Mouse (Mus musculus) heart, embryonic 14.5 days (tissue): ENCODE data around the gene Rbm18. TPM values are rescaled to one million over a fixed set of nuclear protein-coding genes. Genes with fewer than 3 reads are reported as not detected.

Experiments
- ATAC-seq: fragments of 200-750 bp; cut with Nextera tagmentation; 2 replicates; pipeline ENCODE4 v1.8.0; 2017; ENCODE audit warnings: low read depth, moderate TSS enrichment; ENCODE audit not compliant: insufficient number of reproducible peaks, insufficient read depth, low FRiP score
- H3K27ac ChIP-seq, 2 experiments: fragments of 200-500 bp in 1 of 2; fragments of 300-500 bp in 1 of 2; sonication (generic) in 1 of 2; replicated peaks in 1 of 2; 2 replicates each; pipeline ENCODE4 v1.5.1; 2012 to 2014; ENCODE audit warnings: low read depth in 2 of 2, low read length in 2 of 2, control low read depth in 1 of 2, mild to moderate bottlenecking in 1 of 2, mixed read lengths in 1 of 2; ENCODE audit not compliant: control insufficient read depth in 1 of 2, insufficient read depth in 1 of 2
- H3K27me3 ChIP-seq: fragments of 300-500 bp; sonication (generic); 2 replicates; pipeline ENCODE4 v1.6.1; 2014; ENCODE audit warnings: mild to moderate bottlenecking, low read length, control low read depth; ENCODE audit not compliant: control insufficient read depth, insufficient read depth
- H3K36me3 ChIP-seq: fragments of 300-500 bp; sonication (generic); 2 replicates; pipeline ENCODE4 v1.6.1; 2014; ENCODE audit warnings: mild to moderate bottlenecking, control low read depth, low read length, mixed read lengths; ENCODE audit not compliant: control insufficient read depth, insufficient read depth
- H3K4me1 ChIP-seq, 2 experiments: fragments of 200-500 bp in 1 of 2; fragments of 300-500 bp in 1 of 2; sonication (generic) in 1 of 2; 2 replicates each; pipeline ENCODE4 v1.6.1; 2012 to 2014; ENCODE audit warnings: low read length in 2 of 2, control low read depth in 1 of 2, mixed read lengths in 1 of 2; ENCODE audit not compliant: control insufficient read depth in 2 of 2, insufficient read depth in 2 of 2
- H3K4me2 ChIP-seq: fragments of 300-500 bp; sonication (generic); 2 replicates; pipeline ENCODE4 v1.6.1; 2014; ENCODE audit warnings: mild to moderate bottlenecking, low read length
- H3K4me3 ChIP-seq, 2 experiments: fragments of 200-500 bp in 1 of 2; fragments of 300-500 bp in 1 of 2; sonication (generic) in 1 of 2; 2 replicates each; pipeline ENCODE4 v1.5.1; 2012 to 2014; ENCODE audit warnings: low read length in 2 of 2, mild to moderate bottlenecking in 2 of 2, control low read depth in 1 of 2, low read depth in 1 of 2, moderate library complexity in 1 of 2; ENCODE audit not compliant: control insufficient read depth in 1 of 2, insufficient read depth in 1 of 2
- H3K9ac ChIP-seq: fragments of 300-500 bp; sonication (generic); 2 replicates; pipeline ENCODE4 v1.6.1; 2014; ENCODE audit warnings: mild to moderate bottlenecking, low read length
- H3K9me3 ChIP-seq: fragments of 300-500 bp; sonication (generic); 2 replicates; pipeline ENCODE4 v1.6.1; 2016; ENCODE audit warnings: low read length, control low read depth; ENCODE audit not compliant: control insufficient read depth
- WGBS: fragments of 180-500 bp; shearing (Covaris S2); extraction: QIAGEN DNeasy Blood & Tissue Kit; methylation state at CpG from one replicate; pipeline ENCODE4 v1.1.7; 2014; 5-methylcytosine and 5-hydroxymethylcytosine counted together
- polyA plus RNA-seq: library from polyadenylated mRNA; unstranded; fragments of >200 nt; fragmentation: Nextera tagmentation; extraction: Ambion mirVana; gene quantifications from 2 replicates; pipeline ENCODE4 v1.2.1, GENCODE M21; 2014

Rbm18 gene
- polyA plus RNA-seq, 1 experiment from 2014 or later = 66.3 TPM

- H3K27ac ChIP-seq = no peak overlapping the region
- peaks cover 14 to 38% of the 10 kb centered on the region in 2 experiments for H3K4me1 ChIP-seq
- H3K4me3 ChIP-seq = peak overlapping the region; percentile 50
- no peak for ATAC-seq
- H3K9ac ChIP-seq = peak overlapping the region; percentile 51
- under 1% methylated on average over 31 of the region's 32 CpGs for WGBS
- H3K9me3 ChIP-seq = no peaks in the 10 kb centered on the region
- peaks cover 96% of the 10 kb centered on the region for H3K27me3 ChIP-seq
- H3K36me3 ChIP-seq = no peaks in the 10 kb centered on the region
- peak overlapping the region; percentile 80 for H3K4me2 ChIP-seq
Measured at GRCm38 (mm10) chr2:36104436-36104955, 32.1 kb downstream of the Rbm18 start.

GRCm38 (mm10) chr2:36103555-36104367 is 32.8 kb downstream of the Rbm18 start:
- 2% methylated on average over 38 of the region's 38 CpGs for WGBS
- no peaks in the 10 kb centered on the region for H3K36me3 ChIP-seq
- peaks cover 97% of the 10 kb centered on the region for H3K27me3 ChIP-seq
- no peaks in the 10 kb centered on the region for H3K9me3 ChIP-seq
- H3K4me1 ChIP-seq = peaks cover 14 to 38% of the 10 kb centered on the region in 2 experiments
- ATAC-seq = no peak
- peak overlapping the region; percentile 15 to 50 for H3K4me3 ChIP-seq
- peak overlapping the region; percentile 80 for H3K4me2 ChIP-seq
- peak overlapping the region; percentile 1; the same call in 1 of the 2 replicates for H3K9ac ChIP-seq
- no peak overlapping the region for H3K27ac ChIP-seq

DNA sequence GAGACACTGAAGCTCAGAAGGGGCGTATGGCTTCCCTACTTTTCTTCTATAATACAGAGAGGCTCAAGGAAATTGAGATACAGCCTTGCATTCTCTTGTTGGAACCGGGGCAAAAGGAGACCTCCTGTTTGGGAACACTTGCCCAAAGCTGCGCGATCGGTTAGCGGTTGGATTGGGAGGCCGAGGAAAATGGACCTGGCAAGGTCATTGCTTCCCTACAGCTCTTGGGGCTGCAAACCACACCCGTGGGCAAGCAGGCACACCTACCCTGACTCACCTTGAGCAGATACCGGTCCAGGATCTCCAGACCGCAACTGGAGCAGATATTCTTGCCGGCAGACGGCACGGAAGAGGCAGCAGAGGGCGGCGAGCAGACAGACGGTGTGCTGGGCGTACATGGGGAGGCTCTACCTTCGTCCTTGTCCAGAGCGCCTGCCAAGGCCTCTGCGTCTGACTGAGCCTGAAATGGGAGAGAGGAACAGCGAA is 33.5 kb downstream of the Rbm18 start:
- H3K27ac ChIP-seq = no peak overlapping the region
- peak overlapping the region; percentile 21; the same call in 1 of the 2 replicates for H3K9ac ChIP-seq
- H3K36me3 ChIP-seq = no peaks in the 10 kb centered on the region
- H3K4me3 ChIP-seq = peak overlapping the region; percentile 15 to 50
- no peak for ATAC-seq
- H3K27me3 ChIP-seq = peaks cover 98% of the 10 kb centered on the region
- H3K4me1 ChIP-seq = peaks cover 14 to 38% of the 10 kb centered on the region in 2 experiments
- H3K4me2 ChIP-seq = peak overlapping the region; percentile 80
- no peaks in the 10 kb centered on the region for H3K9me3 ChIP-seq
- 2% methylated on average over 21 of the region's 21 CpGs for WGBS

GRCm38 (mm10) chr2:36102559-36102946 is 34.0 kb downstream of the Rbm18 start:
- 1% methylated on average over 21 of the region's 21 CpGs for WGBS
- Histone ChIP-seq H3K4me3 (peak overlapping the region; percentile 15 to 50), H3K27ac (no peak overlapping the region), H3K4me1 (peaks cover 14 to 38% of the 10 kb centered on the region in 2 experiments), H3K27me3 (peaks cover 98% of the 10 kb centered on the region), H3K4me2 (peak overlapping the region; percentile 80), H3K9me3 (no peaks in the 10 kb centered on the region), H3K36me3 (no peaks in the 10 kb centered on the region), H3K9ac (peak overlapping the region; percentile 21; the same call in 1 of the 2 replicates)
- no peak for ATAC-seq

GRCm38 (mm10) chr2:36101866-36102558 is 34.6 kb downstream of the Rbm18 start:
- ATAC-seq = no peak
- Histone ChIP-seq H3K27me3 (peaks cover 98% of the 10 kb centered on the region), H3K4me1 (peaks cover 14 to 38% of the 10 kb centered on the region in 2 experiments), H3K9ac (peak overlapping the region; percentile 21; the same call in 1 of the 2 replicates), H3K4me3 (peak overlapping the region; percentile 15 to 50; a peak in 3 of 4 replicates), H3K9me3 (no peaks in the 10 kb centered on the region), H3K4me2 (peak overlapping the region; percentile 80), H3K36me3 (no peaks in the 10 kb centered on the region), H3K27ac (no peak overlapping the region)
- WGBS = 9% methylated on average over 28 of the region's 28 CpGs

- Histone ChIP-seq H3K27me3 (peaks cover 98% of the 10 kb centered on the region), H3K4me1 (peaks cover 9 to 29% of the 10 kb centered on the region in 2 experiments), H3K27ac (no peak overlapping the region), H3K9ac (no peak overlapping the region), H3K4me2 (no peak overlapping the region), H3K4me3 (no peak overlapping the region), H3K36me3 (no peaks in the 10 kb centered on the region), H3K9me3 (no peaks in the 10 kb centered on the region)
- ATAC-seq = no peak
- 6% methylated on average over 6 of the region's 6 CpGs for WGBS
Measured at GRCm38 (mm10) chr2:36099739-36100138, 36.8 kb downstream of the Rbm18 start.

- no peak overlapping the region for H3K4me2 ChIP-seq
- peaks cover 98% of the 10 kb centered on the region for H3K27me3 ChIP-seq
- H3K4me1 ChIP-seq = peaks cover 9 to 11% of the 10 kb centered on the region in 2 experiments
- H3K9ac ChIP-seq = no peak overlapping the region
- H3K36me3 ChIP-seq = no peaks in the 10 kb centered on the region
- no peak overlapping the region for H3K4me3 ChIP-seq
- no peak overlapping the region for H3K27ac ChIP-seq
- 13% methylated on average over 5 of the region's 5 CpGs for WGBS
- ATAC-seq = no peak
- no peaks in the 10 kb centered on the region for H3K9me3 ChIP-seq
Measured at GRCm38 (mm10) chr2:36098021-36098420, 38.6 kb downstream of the Rbm18 start.
